Mouse (Mus musculus) lung, postnatal 0 days (tissue): ENCODE data around the gene Csrp3.

Experiments used
- CTCF ChIP-seq: IDR thresholded peaks from 2 replicates; pipeline ENCODE4 v1.5.1; 2016; ENCODE audit warnings: antibody characterized with exemption, mild to moderate bottlenecking
- EP300 ChIP-seq: IDR thresholded peaks from 2 replicates; pipeline ENCODE4 v1.6.1; 2016; ENCODE audit warnings: antibody characterized with exemption, mild to moderate bottlenecking, control low read depth

- TF ChIP-seq CTCF (no peak), EP300 (no peak)
Measured at GRCm38 (mm10) chr7:48881971-48882609, 34.3 kb upstream of the Csrp3 start.
